Mouse (Mus musculus): ENCODE data around the gene Wdr75.

Wdr75 gene

DNA sequence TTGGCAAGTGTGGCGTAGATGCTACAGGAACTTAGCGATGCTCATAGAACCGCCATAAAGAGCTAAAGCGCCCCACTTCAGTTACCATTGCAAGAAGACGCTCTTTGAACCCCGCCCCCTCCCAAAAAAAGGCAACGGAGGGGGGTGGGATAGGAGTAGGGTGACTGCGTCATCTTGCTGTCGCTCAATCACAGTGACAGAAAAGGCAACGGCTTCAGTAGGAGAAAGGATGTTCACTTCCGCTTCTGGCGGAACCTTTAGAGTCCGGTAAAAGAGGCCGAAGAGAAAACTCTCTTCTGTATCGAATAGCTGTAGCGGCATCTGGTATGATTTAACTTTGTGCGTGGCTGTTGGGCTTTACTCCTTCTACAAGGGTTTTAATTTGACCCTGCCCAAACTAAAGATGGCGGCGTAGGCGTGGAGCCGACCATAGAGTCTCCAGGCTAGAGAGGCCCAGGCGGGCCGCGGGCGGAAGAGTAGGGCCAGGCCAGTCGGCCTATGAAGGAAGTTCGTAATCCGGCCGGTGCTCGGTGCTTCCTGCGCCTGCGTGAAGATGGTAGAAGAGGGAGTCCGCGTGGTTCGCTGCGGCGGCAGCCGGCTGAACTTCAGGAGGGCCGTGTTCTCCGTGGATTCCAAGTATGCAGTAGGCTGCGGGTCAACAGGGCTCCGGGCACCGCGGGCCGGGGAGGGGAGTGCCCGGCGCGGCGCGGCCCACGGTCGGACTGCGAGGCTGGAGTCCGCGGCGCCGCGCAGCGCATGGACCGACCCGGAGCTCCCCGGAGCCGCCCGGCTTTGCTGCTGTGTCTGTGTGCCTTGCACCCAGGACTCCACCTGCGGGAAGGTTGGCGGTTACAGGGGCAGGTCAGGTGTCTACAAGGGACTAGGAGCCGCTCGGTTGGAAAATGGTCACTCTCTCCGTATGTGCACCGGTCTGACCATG lies at the start of gene Wdr75:
TSS of gene Wdr75 (plus strand) at position 198 of the 940 bp plus-strand sequence.
- DNase-seq (ENCODE audit: low spot score), result peak; percentile 93

DNA sequence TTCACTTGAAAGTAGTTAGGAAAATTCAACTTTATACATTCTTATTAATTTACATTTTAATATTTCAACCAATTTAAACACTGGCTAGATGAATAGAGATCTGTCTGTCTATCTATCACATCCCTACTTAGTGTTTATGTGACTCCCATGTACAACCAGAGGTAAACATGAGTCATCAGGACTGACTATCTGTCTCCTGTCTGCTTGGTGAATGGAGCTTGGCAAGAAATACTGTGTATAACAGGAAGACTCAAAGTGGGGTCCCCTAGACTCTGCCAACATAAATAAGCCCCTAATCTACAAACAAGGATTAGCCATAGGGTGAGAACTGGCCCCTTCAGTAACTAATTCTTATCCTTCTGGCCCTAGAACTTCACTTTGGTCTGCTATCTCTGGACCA lies 39.1 kb upstream of the Wdr75 start:
- no peak for DNase-seq (ENCODE audit: low spot score)

DNA sequence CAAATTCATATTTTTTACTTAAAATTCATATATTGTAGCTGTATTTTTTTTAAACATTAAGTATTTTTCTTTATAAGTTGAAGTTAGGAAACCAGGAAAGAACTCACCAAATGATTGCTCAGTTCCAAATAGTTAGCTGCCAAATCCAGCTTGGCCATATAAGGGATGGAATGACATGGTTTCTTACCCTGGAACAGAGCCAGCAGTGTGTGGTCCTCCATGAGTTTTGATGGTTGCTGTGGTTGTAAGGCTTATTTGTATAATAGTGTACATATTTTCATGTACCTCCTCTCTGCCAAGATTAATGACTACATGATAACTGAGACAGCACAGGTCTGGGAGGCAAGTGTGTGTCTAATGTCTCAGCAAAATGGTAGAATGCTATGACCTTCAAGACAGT lies 38.3 kb upstream of the Wdr75 start:
- no peak for DNase-seq (ENCODE audit: low spot score)

DNA sequence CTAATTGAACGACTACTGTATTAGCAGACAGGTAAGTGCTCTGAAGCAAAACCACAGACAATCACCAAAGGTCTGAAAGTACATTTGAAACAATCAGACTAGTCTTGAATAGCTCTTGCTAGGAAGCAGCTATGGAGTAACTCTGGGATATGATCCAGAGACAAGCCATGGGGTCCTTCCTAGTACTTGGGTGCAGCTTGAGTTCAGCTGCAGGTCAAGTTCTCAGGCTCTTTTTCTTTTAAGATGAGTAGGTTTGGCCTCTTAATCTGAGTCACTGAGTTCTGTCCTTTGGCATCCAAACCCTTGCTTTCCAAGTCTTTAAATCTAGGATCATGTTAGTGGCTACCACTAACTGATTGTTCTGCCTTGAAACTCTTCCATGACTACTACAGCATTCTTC lies 37.0 kb upstream of the Wdr75 start:
- DNase-seq (ENCODE audit: low spot score), result no peak

DNA sequence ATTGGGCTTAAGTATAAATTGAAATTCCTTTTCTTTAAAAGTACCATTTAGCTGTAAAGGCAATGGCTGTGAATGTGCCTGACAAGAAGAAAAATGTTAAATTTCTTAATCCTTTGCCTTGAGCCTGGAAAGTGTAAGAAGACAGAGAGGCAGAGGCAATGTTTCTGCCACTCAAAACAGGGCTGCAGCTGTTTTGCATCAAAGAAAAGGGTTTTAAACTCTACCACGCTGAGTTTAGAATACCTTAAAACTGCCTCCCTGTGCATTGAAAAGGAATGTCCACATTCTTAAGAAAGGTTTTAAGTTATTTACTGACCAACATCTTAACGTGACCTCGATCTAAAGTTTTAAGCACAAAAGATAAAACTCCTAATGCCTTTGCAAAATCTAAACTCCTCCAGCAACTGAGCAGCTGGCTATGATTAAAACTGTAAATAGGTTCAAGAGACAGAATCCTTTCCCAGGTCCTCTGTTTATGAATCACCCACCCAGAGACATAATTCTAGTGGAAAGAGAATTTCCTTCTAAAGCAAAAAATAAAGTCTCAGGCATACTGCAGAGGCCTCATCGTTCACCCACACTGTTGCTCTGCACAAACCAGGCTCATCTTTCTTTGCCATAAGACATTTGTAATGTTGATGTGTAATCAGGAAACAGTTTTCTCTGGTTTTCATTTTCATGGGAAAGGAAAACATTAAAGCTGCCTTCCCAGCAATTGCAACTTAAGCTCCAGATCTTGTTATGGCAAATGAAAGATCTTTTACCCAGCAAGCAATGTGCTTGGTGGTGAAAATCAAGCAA lies 34.1 kb upstream of the Wdr75 start:
- DNase-seq (ENCODE audit: low spot score), result no peak

DNA sequence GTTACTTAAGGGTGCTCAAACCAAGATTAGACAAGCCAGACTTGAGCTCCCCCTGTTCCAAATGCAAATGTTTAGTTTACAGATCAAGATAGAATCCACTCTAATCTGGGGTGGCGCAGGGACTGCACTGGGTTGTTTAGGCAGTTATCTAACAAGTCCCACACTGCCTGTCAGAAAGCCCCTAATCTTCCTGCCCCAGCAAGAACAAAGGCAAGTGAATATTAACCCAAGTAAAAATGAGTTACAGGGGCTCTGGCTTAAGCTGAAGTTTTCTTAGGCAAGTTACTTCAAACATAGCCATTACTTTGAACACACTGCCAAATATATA lies 33.5 kb upstream of the Wdr75 start:
- DNase-seq (ENCODE audit: low spot score), result no peak

DNA sequence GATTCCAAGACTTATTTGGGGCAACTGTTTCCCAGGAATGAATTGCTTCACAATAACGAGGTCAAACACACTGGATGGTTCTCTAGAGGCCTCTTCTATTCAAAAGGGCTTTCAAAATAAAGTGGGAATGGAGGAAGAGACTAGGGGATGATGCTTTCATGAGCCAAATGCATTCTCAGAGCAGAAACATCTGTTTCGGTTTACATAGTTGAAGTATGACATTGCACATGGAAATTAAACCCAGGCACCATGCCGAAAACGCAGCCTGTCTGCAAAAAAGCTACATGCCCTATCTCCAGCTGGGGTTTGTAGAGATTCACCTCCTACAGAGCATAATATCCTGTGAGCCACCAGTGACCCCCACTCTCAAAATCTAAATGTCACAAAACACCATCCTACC lies 29.3 kb upstream of the Wdr75 start:
- DNase-seq (ENCODE audit: low spot score), result peak; percentile 29

DNA sequence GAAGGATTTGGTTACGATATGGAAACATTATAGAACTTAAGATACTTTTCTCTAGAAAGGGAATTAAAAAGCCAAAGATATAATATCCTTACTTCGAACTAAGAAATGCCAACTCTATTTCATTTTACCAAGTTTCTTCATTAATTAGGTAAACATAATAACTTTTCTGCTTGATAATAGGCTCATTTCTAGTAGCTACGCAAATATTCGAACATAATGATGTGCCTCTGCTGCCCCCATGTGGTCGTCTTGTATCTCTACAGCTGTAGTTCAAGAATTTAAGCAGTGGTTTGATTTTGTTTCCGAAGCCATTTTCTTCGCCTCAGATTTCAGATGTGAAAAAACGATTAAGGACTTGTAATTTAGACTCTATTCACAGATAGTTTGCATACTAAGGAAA lies 28.8 kb upstream of the Wdr75 start:
- DNase-seq (ENCODE audit: low spot score), result peak; percentile 80

DNA sequence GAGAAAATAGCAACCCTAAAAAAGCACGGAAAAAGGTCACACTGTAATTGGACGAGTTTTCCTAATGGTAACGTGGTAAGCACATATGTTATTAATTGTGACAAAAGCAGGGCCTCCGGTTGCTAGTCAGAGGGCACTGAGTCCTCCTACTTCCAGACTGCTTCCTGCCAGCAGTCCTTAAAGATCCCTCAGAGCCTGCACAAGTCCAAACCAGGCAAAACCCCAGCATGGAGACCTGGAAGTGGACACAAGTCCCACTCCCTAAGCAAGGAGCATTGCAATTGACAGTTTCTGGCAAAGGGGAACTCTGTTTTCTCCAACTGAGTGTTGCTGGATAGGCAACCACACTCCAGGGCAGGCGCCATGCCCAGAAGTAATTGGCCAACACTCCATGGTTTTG lies 27.4 kb upstream of the Wdr75 start:
- no peak for DNase-seq (ENCODE audit: low spot score)

DNA sequence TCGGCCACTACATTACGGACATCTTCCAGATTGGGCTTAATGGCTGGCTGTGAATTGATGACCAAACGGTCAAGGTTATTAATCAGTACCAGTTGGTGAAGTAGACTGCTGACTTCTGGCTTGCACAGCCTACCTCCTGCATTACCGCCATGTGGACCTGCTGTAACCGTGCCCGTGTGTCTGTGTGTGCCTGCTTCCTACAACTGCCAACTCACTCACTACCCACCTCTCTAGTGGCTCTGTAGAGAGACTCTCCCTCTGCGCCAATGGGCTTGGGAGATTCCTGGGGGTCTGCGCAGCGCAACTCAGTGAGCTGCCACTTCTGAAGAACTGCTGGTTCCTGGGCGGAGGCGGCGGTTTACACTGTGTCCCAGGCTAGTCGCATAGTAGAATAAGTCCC lies 25.6 kb upstream of the Wdr75 start:
- no peak for DNase-seq (ENCODE audit: low spot score)

DNA sequence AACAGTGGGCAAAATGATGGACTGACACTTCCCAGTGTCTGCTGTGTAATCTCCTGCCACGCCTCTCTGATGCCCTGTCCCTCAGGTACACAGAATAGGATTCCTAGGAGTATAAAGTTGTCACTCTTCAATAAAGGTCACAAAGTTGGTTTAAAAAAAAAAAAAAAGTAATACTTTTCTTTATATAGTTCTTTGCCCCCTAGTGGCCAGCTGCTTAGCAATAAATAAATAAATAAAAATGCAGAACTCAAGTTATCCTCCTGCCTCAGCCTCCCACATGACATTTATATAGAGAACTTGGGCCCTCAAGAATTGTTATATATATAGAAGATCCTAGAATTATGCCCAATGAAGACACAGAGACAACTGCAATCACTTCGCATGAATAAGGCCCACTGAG lies 24.9 kb upstream of the Wdr75 start:
- no peak for DNase-seq (ENCODE audit: low spot score)

DNA sequence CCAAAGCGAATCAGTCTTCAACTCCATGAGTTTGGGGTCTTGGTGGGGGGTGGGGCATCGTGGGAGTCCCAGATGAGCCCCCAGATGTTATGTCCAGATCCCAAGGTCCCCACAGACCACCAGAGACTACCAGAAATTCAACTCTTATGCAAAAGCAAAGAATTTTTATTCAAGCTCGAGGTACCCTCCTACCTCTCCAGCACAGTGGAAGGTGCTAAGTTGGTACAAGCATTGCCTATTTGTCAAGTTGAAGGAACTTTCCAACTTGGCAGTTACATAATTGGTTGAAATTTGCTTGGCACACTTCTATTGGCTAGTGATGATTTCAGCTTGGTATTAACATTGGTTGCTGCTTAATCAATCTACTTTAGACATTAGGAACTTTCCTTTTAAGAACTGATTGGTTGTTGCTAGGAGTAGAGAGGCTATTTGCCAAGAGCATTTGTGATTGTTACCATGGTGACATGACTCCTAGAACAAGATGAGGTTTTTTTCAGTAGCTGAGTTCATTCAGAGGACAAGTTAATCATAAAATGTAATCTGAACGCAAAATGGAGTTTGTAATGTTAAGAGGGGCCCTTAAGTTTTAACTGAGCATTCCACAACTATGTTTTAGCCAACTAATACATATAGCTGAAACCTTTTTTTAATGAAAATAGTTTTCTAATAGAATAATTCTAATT lies 14.2 kb upstream of the Wdr75 start:
- no peak for DNase-seq (ENCODE audit: low spot score)

DNA sequence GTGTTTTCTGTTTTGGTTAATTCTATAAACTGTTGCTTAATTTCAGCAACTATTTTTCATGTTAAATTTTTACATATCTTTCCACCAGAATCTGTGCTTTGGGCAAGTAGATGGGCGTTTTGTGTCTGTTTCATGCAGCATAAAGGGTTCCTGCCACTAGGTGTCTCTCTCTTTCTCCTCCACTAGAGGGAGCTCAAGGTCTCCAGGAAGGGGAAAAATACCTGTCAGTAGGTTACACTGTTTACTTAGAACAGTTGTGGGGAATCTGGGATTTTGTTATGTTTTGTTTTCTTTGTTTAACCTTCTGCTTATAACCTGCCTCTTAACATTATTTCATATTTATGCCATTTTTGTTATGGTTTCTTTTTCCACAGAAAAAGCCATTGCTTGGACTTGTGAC lies 21.9 kb downstream of the Wdr75 start:
- no peak for DNase-seq (ENCODE audit: low spot score)

DNA sequence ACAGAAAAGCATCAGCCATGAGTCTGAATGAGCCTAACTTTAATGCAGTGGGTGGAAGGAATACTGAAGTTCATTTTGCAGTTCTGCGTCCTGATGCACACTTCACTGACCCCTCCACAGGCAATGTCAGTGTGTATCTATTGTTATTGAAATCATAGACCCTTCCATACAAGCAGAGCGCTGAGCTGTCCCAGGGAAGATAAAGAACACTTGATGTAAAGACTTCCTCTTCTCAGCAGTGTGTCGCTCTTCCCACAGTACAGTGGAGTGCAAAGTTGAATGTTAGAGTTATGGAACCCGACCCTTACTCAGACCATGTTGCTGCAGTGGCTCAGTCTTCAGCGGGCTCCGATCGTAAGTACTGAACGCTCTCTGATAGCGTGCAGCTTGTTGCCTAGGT lies 23.6 kb downstream of the Wdr75 start:
- no peak for DNase-seq (ENCODE audit: low spot score)

DNA sequence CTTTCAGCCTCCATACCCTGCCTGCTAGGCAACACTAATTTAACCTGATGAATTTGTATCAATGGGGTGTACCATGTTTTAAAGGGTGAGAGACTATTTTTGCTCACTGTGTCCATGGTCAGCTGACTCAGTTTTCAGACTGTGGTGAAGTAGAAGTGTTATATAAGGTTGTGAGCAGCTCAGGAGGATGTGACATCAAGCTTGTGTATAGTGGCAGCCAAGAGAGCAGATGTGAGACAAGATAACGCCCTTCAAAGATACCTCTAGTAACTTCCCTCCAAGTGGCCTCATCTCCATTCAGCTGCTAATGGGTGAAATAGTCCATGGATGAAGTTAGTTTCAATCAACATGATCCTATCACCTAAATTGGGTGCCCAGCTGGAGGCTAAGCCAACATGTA lies 29.5 kb downstream of the Wdr75 start:
- no peak for DNase-seq (ENCODE audit: low spot score)

DNA sequence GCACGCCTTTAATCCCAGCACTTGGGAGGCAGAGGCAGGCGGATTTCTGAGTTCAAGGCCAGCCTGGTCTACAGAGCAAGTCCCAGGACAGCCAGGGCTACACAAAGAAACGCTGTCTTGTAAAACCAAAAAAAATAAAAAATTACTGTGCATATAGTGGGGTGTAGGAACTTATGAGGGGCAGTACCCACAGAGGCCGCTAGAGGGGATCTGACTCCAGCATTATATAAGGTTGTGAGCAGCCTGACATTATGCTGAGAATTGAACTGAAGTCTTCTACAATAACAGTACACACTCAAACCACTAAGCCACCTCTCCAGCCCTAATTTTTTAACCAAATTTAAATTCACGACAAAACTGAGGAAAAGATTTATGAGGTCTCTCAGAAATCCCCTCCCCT lies 30.2 kb downstream of the Wdr75 start:
- DNase-seq (ENCODE audit: low spot score), result peak; percentile 60

DNA sequence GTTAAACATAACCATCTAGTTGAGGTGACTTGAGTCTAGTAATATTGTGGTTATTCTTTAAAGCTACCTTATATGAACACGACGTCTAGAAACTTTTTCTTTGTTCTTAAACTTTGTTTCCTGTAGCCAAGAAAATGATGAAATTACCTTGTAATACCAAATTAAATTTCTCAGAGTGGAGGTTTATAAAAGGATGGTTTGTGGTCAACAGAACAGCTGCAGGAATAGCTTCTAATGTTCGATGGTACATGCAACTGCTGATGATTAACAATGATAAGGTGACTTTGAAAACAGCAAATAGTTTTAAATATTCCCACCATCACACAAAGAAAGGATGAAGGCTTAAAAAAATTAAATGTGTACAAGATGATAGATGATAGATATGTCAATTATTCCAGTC lies 30.7 kb downstream of the Wdr75 start:
- no peak for DNase-seq (ENCODE audit: low spot score)

DNA sequence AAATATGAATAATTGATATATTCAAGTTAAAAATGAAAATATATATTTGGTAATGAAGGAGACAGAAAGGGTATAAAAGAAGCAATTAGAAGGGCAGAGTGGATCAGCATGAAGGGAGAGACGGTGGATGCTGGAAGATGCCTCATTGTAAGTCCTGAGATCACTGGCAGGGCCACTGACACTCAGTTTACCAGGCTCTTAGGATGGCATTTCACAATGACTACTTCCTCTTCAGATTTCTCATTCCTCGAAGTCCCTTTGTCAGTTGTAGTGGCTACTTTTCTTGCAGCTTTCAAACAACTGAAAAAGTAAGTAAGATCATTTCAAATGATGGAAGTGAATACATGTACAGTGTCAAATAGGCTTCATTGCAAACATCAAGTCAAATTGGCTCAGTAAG lies 31.2 kb downstream of the Wdr75 start:
- no peak for DNase-seq (ENCODE audit: low spot score)

DNA sequence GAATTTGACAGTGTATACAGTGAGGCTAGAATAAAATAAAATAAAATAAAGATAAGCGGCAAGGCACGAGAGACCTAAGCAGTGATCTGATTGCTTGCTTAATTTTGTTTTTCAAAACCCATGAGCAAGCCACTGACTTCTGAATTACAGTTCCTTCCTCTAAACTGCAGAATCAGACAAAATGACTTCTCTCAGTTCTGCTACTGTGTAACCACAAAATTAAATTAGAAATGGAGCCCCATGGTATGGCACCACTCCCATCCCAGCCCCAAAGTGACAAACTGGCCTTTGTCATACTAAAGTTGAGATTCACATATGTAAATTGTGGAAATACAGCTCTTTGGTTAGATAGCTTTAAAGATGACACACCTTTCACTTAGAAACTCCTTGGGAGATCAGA lies 31.8 kb downstream of the Wdr75 start:
- no peak for DNase-seq (ENCODE audit: low spot score)

DNA sequence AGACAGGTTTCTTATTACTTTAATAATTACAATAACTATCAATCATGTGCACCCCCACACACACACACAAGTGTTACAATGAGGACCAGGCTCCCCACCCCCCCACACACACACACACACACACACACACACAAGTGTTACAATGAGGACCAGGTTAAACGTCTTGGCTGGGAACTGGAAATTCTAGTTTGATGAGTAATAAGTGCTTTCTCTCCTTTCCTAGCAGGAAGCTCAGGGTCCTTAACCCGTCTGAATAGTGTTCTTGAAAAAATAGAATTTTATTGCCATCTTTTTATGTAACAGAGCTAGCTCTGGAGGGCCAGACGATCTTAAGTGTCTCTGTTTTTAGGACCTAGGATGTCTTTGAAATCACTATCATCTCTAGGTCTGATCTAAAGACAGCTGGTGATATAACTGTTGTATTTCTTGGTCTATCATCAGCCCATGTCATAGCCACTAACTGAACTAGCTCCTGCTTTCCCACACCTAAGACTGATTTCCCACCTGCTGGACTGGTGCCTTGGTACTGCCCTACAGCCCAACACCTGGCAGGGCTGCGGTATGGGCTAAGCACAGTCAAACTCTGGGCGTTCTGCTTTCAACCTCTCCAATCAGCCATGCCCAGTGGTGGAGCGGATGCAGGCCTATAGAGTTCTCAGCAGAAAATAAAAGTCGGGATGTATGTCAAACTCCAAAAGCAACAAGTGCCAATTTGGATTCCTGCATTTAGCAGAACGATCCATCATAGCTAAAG lies 35.7 kb downstream of the Wdr75 start:
- no peak for DNase-seq (ENCODE audit: low spot score)

DNA sequence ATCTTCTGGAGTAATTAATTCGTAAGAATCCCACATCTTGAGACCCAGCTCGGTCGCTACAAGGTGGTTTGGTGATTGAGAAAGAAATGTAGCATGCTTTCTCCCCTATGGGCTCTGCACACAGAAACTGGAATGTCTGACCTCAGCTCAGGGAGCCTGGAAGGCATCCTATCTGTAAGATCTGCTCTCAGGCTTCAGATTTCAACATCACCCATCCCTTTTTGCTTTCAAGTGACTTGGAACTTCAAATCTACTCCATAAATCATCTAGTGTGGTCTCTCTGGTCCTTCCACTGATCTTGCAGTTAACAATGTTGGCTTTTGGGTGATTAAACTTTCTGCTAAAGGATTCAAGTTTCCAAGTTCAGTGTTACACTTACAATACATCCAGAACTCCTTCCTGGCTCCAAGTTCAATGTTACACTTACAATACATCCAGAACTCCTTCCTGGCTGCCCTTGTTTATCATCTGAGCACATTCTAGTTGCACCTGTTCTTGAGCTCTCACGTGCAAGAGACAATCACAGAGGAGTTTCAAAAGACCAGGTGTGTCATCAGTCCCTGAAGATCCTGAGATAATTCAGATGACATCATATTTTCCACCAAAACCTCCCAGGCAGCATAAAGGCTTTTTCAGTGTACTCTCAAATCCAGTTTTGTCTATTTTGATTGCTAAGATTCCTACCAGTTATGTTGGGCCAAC lies 40.5 kb downstream of the Wdr75 start:
- peak; percentile 9 for DNase-seq (ENCODE audit: low spot score)

DNA sequence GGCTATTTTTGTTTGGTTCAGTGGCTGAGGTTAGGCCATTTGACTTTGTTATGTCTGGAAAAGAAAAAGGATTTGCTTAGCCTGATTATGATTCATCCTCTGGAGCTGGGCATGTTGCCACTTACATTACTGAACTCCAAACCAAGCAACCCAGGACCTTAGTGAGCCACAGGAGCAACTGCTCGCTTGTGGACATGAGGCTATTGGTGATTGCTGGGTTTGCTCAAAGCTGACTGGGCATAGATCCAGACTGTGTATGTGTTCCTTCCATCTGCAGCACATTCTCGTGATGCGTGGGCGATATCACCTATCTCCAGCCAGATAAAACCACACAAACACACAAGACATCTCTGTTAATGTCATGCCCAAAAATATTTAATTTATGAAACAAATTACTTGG lies 42.8 kb downstream of the Wdr75 start:
- DNase-seq (ENCODE audit: low spot score), result peak; percentile 59

Measured in urinary bladder, postnatal 25 days (tissue).